Comparison of ENCODE assay signal across 39 mouse cellular contexts in genomic region chr11:11644303-11644702, GRCm38 (mm10). TPM values are rescaled to one million over a fixed set of nuclear protein-coding genes. Genes with fewer than 3 reads are reported as not detected.
"Had no signal": no experiment of that assay in that cellular context is flagged by ENCODE, and none has a peak within 500 bp of the region (broad histone marks: within the 10 kb centered on the region; RNA-seq: fewer than 3 reads in every experiment).

No protein-coding gene starts in this region.

- H3K4me1 ChIP-seq: heart, embryonic 10.5 days; heart, embryonic 12.5 days; hindbrain, embryonic 10.5 days; hindbrain, embryonic 12.5 days; intestine, embryonic 15.5 days; limb, embryonic 10.5 days; limb, embryonic 12.5 days; liver, embryonic 13.5 days had no signal

- H3K27me3 ChIP-seq: heart, embryonic 12.5 days; hindbrain, embryonic 12.5 days; intestine, embryonic 15.5 days; limb, embryonic 12.5 days; liver, embryonic 13.5 days had no signal

- H3K9ac ChIP-seq: heart, embryonic 12.5 days; hindbrain, embryonic 12.5 days; hindbrain, embryonic 14.5 days; intestine, embryonic 15.5 days; limb, embryonic 12.5 days; liver, embryonic 13.5 days had no signal

- ATAC-seq: hindbrain, embryonic 16.5 days; inflammation-experienced regulatory T-cells, adult 6 months; intestine, embryonic 15.5 days; intestine, postnatal 0 days had no signal

- H3K27ac ChIP-seq: gastrocnemius, adult 2 months; heart, embryonic 10.5 days; hindbrain, embryonic 10.5 days; hindbrain, embryonic 12.5 days; hindbrain, embryonic 14.5 days; intestine, embryonic 15.5 days; layer of hippocampus, adult 2 months; left cerebral cortex, adult 2 months; limb, embryonic 10.5 days; limb, embryonic 12.5 days; liver, embryonic 13.5 days had no signal

- H3K4me2 ChIP-seq: heart, embryonic 12.5 days; hindbrain, embryonic 12.5 days; hindbrain, embryonic 14.5 days; intestine, embryonic 15.5 days; limb, embryonic 12.5 days; liver, embryonic 11.5 days; liver, embryonic 13.5 days had no signal

- H3K36me3 ChIP-seq: heart, embryonic 10.5 days; heart, embryonic 12.5 days; hindbrain, embryonic 10.5 days; hindbrain, embryonic 12.5 days; intestine, embryonic 15.5 days; limb, embryonic 10.5 days; limb, embryonic 12.5 days; liver, embryonic 13.5 days had no signal

- H3K9me3 ChIP-seq: heart, embryonic 10.5 days; heart, embryonic 12.5 days; hindbrain, embryonic 10.5 days; hindbrain, embryonic 12.5 days; intestine, embryonic 15.5 days; limb, embryonic 10.5 days; limb, embryonic 12.5 days; liver, embryonic 13.5 days had no signal

- H3K4me3 ChIP-seq: gastrocnemius, adult 2 months; heart, embryonic 10.5 days; heart, embryonic 12.5 days; hindbrain, embryonic 10.5 days; hindbrain, embryonic 12.5 days; intestine, embryonic 15.5 days; layer of hippocampus, adult 2 months; left cerebral cortex, adult 2 months; limb, embryonic 10.5 days; limb, embryonic 12.5 days; liver, embryonic 13.5 days had no signal

- DNase-seq: gastrocnemius, adult 2 months; gastrocnemius, postnatal 10 days; gastrocnemius, postnatal 25 days; heart, postnatal 10 days; heart, postnatal 4 days; kidney, adult 18-20 months; kidney, adult 8-10 months; kidney, postnatal 10 days; kidney, postnatal 25 days; kidney, postnatal 4 days; liver; liver, embryonic 13.5 days had no signal

RNA-seq across cellular contexts. Expression of gene 4930512M02Rik, which starts 16.7 kb away (rescaled TPM):
- total RNA-seq: gastrocnemius, adult 2 months; gastrocnemius, postnatal 10 days; gastrocnemius, postnatal 25 days; gastrocnemius, postnatal 4 days; granulocyte monocyte progenitor cell, adult 5-6 weeks; heart, adult 8-10 months; heart, postnatal 10 days; heart, postnatal 25 days; heart, postnatal 4 days; layer of hippocampus, adult 2 months; layer of hippocampus, postnatal 10 days; layer of hippocampus, postnatal 25 days; left cerebral cortex, adult 2 months; left cerebral cortex, postnatal 14 days; left cerebral cortex, postnatal 36 days had no signal
- polyA plus RNA-seq: heart, embryonic 10.5 days; heart, embryonic 12.5 days; heart, embryonic 14.5 days; heart, embryonic 16.5 days; hindbrain, embryonic 10.5 days; hindbrain, embryonic 12.5 days; hindbrain, embryonic 14.5 days; hindbrain, embryonic 16.5 days; inflammation-experienced regulatory T-cells, adult 6 months; intestine, embryonic 15.5 days; intestine, postnatal 0 days; kidney, embryonic 14.5 days; kidney, embryonic 16.5 days; limb, embryonic 10.5 days; limb, embryonic 12.5 days; limb, embryonic 14.5 days; liver, embryonic 11.5 days; liver, embryonic 13.5 days had no signal
